Mouse (Mus musculus) stomach, postnatal 0 days (tissue): ENCODE measurements at regions not wholly inside any gene's neighbourhood (a gene's known extent, or its start where the extent isn't known, plus 50 kb on each side); places are given as distances from the start of the nearest gene placed in this dataset.

Experiments used
- CTCF ChIP-seq: IDR thresholded peaks from 2 replicates; pipeline ENCODE4 v1.5.1; 2016; ENCODE audit warnings: antibody characterized with exemption, low read depth, mild to moderate bottlenecking, moderate library complexity
- EP300 ChIP-seq: optimal IDR thresholded peaks from 2 replicates; pipeline ENCODE3; 2016; ENCODE audit warnings: antibody characterized with exemption

DNA sequence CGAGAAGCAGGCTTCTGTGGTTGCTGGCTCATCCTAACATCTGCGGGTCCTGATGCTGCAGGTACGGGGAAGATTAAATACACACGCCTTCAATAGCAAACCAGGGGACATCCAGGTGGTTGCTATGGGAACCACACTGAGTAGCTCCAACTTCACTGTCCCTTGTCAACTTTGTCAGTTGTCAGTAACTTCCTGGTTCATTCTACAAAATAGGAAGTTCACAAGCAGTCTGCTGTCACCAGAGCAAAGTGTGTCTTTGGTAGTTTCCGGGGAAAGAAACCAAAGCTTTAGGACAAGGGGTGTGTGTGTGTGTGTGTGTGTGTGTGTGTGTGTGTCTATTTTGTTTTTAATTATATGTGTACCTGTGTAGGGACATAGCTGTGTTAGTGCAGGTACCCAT lies 80.5 kb upstream of the Card11 start:
- TF ChIP-seq CTCF, result no peak
- no peak for TF ChIP-seq EP300
